Mouse (Mus musculus) cerebellum, postnatal 10 days (tissue): ENCODE measurements around the gene Atp8b2.

Experiments used
- DNase-seq, 2 experiments: peaks; one replicate each; pipeline ENCODE4 v3.0.0; 2021; ENCODE audit warnings: mixed read lengths in 2 of 2

Gene Atp8b2

DNA sequence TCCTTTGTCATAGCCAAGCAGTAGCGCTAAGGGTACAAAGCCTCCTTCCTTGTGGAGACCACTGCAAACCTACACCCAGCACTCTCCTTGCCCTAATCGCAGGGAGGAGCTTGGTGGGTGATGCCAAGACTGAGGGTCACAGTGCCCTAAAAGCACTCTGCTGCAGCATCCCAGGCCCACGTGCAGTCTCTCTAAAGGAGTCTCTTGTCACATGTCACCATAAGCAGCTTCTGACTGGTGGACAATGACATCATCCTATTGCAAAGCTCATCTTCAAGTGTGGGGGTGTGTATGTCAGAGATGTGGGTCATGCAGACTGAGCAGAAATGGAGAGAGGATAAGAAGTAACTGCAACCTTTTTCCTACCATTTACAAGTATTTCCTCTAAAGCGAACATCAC, 3.9 kb downstream of the Atp8b2 start:
- peak; percentile 56 to 60 for DNase-seq

DNA sequence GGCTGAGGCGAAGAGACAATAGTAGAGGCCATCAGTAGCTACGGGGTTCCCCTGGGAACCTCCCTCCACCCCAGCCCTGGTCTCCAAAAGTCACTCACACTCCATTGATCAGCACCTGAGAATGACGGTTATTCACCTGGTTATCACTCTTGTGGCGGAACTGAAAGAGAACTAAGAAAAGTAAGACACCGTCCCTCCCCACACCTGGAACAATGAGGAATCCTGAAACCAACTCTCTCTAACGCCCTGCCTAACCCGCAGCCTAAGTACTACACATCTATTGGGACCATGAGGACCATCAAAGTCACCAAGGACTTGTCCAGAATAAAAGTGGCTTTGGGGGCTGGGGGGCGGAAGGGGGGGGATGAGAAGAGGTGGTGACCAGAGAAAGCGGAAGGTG, 5.4 kb downstream of the Atp8b2 start:
- no peak for DNase-seq

DNA sequence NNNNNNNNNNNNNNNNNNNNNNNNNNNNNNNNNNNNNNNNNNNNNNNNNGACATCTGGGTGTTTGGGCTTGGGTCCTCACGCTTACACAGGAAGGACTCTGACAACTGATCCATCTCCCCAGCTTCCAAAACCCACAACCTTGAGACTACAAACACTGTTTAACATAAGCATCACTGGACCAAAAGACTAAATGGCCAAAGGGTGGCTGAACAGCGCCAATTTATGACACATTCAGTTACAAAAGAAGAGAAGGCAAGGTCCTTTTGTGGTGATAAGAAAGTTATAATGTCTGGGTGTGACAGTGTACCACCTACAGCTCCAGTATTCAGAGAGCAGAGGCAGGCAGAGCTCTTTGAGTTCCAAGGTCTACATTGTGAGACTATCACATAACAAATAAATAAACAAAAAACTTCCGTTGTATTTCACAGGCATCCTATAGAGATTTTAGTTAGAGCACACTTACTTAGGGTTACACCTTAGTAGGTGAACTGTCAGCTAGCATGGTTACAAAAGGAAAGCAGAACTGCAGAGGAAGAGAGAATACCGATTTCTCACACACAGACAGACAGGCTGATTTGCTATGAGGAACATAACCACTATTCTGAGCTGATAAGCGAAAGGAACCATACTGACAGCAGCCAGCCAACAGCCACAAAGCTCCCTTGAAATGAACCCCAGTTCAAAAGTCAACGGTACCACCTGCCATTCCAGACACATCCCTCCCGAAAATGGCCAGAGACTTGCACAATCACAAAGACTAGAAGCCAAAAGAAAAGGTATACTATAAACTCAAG, 6.9 kb downstream of the Atp8b2 start:
- DNase-seq, result no peak

DNA sequence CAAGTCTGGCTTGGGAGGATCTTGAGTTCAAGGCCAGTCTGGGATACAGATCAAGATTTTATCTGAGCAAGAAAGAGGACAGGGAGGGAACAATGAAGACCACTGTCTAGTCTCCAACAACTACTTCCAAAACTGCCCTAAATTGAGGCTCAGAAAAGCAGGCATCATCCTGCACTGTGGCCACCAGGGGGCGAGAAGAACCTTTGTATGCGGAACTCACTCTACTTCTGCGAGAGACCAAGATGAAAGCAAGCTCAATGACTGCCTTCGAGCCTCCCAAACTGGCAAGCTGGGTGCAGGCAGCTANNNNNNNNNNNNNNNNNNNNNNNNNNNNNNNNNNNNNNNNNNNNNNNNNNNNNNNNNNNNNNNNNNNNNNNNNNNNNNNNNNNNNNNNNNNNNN, 9.9 kb downstream of the Atp8b2 start:
- peak; percentile 84 to 89 for DNase-seq

DNA sequence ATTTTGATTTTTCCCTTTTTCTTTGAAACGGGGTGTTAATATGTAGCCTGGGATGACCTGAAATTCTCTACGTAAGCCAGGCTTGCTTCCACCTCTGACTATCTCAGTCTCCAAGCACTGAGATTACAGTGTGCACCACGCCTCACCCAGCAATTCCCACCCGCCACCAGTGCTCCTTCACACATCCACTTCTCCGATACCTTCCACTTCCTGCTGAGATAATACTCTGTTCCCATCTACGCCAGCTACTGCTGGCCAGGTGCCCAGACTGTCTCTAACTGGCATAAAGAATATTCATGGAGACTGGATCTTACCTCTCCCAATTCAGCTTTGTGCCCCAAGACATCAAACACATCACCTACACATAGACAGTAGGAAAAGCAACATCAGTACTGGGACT, 14.7 kb downstream of the Atp8b2 start:
- peak; percentile 69 to 74 for DNase-seq

DNA sequence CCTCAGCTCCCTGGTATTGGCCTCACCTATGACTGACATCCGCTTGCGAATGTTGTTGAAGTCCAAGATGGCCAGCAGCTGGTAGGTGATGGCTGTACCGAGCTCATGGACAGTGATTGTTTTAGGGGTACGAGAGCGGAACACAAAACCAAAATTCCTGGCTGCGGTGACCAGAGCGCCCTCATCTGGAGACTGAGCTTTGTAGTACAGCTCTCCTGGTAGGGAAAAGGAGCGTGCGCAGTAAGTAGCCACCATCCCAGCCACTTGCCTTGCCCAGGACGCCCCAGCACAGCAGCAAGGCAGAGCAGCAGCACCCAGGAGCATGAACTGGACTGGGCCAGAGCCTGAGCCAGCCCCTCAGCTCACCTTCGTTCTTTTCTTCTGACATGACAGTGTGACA, 15.3 kb downstream of the Atp8b2 start:
- DNase-seq, result no peak

DNA sequence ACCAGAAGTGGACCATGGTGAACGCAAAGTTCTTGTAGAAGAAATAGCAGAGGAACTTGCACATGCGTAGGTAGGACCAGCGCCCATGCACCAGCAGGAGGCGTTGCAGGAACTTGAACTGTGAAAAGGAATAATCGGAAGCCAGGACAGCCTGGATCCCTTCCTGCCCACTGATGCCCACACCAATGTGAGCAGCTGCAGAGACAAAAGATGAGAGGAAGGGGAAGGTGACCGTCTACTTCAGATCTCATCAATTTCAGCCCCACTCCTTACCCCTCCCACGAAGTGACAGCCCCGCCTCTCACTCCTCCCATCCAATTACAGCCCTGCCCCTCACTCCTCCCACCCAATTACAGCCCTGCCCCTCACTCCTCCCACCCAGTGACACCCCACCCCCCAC, 18.3 kb downstream of the Atp8b2 start:
- no peak for DNase-seq

DNA sequence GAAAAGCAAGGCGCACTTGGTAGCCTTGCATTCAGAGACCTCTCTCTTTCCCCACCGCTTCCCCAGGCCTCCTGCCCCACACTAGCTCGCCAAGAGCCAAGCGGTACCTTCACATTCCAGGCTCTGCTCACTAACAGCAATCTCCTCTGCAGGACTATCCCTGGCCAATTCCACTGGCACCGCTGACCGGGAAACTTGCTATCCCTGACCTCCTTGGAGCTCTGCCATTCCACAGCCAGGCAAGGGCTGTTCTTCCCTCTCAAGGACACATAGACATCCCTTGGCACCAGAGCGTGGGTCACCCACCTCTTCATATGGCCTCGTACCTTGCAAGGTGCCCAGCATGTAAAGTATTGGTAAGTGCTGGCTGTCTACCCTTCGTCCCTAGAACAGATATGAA, 20.4 kb downstream of the Atp8b2 start:
- no peak for DNase-seq

DNA sequence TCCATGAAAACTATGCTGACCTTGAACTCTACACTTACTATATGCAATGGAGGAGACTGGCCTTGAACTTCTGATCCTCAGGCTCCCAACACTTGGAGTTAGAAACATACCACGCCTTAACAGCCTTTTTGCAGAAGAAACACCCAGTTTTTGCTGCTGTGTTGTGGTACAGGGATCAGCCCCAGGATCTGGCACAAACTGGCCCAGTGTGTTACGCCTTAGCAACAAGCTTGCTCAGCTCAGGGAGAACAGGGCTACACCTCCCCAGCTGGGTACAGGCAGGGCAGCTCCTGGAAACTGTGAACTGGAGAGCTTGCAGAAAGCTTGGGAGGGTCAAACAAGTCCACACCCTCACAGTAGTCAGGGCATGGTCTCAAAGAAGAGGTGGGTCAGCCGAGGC, 26.8 kb downstream of the Atp8b2 start:
- no peak for DNase-seq

DNA sequence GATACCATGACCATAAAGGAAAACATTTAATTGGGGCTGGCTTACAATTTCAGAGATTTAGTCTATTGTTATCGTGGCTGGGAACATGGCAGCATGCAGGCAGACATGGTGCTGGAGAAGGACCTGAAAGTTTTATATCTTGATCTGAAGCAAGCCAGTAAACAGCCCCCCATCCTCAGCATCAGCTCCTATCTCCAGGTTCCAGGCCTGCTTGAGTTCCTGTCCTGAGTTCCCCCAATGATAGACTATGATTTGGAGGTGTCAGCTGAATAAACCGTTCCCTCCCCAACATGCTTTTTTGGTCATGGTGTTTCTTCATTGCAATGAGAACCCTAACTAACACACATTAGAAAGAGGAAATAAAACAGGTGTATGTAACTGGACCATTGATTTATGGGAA, 30.4 kb downstream of the Atp8b2 start:
- no peak for DNase-seq

DNA sequence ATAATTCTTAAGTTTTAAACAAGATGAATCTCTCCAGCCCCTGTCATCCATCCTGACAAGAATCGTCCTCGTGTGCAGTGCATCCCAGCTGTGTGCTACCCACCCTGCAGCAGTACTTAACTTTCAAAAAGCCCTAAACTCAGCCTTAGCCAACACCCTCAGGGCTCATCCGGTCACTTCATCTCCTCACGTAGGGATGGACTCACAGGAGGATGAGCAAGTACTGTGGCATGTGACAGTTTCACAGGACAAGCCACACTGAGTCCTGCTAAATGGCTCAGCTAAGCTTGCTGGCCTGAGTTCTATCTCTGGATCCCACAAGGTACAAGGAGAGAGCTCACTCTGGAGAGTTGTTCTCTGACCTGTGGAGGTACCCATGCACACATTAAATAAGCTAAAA, 34.4 kb downstream of the Atp8b2 start:
- no peak for DNase-seq

DNA sequence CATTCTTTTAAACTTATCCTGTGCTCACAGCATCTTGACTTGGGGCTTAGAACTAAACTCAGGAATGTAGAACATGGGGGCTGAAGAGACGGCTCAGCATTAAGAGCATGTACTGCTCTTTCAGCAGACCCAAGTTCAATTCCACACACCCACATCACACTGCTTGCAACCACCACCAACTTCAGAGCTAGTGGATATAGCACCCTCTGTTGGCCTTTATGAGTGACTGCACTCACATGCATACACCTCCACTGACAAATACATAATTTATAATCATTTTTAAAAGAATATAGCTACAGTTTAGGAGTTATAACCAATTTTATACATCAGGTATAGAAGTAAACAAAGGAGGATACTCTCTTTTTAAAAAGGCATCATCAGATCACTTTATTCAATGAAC, 36.9 kb downstream of the Atp8b2 start:
- DNase-seq, result no peak

DNA sequence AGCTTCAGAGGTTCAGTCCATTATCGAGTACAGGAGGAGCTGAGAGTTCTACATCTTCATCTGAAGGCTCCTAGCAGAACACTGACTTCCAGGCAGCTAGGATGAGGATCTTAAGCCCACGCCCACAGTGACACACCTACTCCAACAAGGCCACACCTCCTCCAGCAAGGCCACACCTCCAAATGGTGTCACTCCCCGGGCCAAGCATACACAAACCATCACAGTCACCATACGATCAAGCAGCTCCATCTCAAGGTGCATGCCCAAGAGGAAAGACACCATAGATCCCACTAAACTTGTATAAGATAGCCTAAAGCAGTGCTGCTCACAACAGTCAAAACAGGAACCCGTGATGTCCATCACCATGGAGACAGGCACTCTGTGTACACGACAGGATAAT, 42.6 kb downstream of the Atp8b2 start:
- DNase-seq, result no peak

DNA sequence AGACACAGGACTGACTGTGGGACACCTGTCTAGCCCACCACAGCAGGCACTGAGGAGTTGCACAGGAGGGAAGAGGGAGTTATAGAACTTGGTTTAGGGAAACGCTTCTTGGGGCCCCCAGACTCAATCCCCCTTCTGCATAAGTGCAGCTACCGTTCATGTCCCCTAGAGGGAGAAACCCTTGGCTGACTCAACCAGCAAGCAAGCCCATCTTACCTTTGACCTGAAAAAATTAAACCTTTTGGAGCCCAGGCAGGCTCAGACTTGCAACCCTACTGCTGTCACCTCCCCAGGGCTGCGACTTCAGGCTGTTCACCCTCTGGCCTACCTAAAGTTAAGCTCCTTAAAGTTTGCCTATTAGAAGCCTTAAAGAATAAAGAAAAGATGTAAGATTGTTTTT, 45.9 kb downstream of the Atp8b2 start:
- no peak for DNase-seq

DNA sequence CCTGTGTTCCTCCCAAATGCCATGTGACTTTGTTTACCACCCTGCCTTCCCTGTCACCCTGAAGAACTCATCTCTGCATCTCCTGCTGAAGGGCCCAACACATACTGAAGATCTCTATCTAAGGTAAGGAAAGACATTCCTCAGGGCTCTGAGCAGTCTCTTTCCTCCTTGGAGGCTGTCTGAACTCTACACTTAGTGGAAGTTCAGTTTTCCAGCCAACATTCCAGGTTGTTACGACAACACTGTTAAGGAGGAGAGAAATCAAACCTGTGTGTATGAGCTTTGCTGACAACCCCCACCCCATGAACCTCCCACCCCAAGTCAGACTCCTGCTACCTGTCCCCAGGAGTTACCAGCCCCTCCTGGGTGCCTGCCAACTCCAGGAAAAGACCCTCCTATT, 46.7 kb downstream of the Atp8b2 start:
- DNase-seq, result no peak

DNA sequence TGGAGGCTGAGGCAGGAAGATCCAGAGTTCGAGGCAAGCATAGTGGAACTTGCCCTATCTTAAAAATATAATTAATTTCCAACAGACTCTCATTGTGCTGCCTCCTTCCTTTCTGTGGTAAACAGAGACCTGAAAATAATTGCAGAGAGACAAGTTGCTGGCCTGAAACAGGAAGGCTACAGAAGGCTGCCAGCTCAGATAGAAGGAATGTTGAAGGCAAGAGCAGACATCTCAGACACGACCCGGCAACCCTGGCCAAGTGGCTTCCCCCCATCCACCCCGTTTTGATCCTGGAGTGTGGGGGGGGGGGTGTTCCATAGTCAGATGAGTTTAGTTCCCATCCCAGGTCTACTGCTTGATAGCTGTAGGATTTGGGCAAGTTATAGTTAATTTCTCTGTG, 48.6 kb downstream of the Atp8b2 start:
- DNase-seq, result no peak

DNA sequence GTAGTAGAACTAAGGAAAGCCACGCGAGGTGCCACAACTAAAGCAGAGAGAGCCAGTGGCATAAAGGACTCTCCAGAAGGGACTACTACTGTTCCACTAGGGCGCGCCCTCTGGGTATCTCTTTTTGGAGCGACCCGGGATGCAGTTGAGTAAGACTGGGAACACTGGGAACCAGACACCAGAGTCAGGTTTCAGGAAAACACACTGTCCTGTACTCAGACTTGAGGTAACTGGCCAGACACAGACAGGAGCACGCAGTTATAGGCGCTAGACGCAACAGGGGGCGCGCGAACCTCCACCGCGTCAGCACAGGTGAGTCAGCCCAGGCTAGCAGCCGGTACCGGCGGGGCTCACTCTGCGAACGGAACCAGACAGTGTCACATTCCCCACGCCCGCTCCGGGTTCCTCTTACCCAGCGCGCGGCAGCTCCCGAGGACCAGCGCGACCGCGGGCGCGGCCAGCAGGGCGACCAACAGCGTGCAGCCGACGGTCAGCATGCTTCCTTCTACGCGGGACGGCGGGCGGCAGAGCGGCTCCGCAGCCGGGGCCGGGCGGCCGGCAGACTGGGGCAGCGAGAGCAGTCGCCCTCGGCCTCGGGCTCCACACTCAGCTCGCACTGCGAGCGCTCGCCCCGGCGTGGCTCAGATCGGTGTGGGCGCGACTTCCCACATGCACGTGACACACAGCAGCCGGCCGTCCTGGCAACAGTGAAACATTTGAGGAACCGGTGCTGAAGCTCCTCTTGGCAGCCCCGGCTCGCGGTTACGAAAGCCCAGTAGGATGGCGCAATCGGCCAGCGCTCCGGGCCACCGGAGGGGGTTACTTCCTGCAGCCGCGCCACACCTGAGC, 50.5 kb downstream of the Atp8b2 start, which contains the start of gene Il6ra:
Gene Il6ra (minus strand): TSS at position 654 of the 849 bp plus-strand sequence.
- peak; percentile 80 to 81 for DNase-seq

DNA sequence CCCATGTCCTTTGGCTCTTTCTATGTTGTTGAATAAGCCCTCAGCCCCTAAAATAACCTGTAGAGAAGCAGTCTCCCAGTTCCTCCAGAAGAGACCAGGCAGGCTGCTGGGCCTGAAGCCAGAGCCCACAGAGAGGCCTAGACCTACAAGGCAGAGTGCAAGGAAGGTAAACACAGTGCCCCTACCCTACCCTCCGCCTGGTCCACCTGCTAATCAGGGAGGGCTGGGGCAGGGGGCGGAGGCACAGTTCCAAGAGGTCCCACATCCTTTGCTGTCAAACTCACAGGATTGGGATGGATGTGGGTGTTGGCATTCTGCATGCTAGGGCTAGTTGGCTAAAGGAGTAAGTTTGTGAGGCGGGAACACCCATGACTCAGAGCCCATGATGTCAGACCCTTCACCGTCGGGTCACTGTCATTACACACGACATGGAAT, 51.2 kb downstream of the Atp8b2 start:
- DNase-seq, result peak; percentile 19 to 33

DNA sequence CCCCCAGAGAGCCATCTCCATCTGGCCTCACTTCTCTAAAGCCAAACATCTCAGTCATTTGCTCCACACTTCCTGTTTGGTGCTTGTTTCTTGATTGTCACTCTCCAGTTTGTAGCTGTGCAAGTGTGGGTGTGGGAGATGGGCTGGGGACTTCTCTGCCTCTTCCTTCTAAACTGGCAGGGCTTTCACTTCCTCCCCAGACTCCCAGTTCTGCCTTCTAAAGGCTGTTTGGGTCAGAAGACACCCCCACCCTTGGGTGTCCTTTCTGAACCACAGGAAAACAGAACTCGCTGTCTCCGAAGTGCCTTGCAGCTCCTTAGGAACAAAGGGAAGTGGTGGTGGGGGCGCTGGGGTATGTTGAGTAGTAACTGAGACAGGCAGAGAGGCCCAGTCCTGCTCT, 52.1 kb downstream of the Atp8b2 start:
- DNase-seq, result no peak

DNA sequence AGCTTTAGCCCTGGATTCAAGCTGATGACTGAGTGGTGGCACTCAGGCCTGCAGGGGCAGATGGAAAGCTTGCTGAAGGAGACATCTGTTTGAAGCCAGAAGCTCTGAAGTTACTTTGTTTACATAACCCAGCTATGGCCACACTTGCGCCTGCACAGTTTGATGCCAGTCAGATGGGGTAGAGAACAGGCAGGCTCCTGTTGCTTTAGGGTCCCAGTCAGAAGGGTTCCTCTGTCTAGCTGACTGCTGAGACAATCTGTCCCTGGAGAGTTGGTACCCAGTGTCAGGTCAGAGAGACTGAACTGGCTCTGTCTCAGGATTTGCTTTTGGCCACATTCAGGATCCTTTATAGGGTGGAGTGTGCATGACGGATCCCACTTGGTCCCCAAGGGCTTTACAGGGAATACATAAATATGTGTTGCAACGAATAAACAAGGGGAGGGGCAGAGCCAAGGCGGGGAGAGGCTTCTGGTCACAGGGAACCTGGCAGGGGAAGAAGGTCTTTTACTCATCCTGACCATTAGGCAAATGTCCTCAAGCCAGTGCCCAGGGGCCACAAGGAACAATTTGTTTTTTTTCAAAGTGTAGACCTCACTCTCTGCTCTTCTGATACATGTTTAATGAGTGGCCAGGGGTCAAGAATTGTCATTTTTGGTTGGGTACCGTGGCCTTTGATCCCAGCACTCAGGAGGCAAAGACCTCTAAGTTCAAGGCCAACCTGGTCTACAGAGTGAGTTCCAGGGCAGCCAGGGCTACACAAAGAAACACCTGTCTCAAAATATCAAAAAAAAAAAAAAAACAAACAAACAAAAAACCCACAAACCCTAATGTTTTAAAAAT, 53.4 kb downstream of the Atp8b2 start:
- DNase-seq, result no peak

DNA sequence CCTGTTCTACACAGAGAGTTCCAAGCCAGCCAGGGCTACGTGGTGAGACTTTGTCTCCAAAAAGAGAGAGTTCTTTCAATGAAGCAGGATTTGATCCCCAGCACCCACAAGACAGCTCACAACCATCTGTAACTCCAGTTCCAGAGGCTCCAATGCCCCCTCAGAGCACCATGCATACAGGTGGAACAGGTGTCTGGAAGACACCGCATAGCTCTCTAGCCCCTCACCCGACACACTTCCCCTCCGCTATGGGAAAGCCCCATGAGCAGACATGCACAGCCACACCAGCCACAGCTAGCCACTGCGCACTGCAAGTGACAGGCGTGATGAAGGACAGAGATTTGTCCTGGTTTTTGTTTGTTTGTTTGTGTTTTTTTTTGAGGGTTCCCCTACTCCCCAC, 54.5 kb downstream of the Atp8b2 start:
- no peak for DNase-seq

DNA sequence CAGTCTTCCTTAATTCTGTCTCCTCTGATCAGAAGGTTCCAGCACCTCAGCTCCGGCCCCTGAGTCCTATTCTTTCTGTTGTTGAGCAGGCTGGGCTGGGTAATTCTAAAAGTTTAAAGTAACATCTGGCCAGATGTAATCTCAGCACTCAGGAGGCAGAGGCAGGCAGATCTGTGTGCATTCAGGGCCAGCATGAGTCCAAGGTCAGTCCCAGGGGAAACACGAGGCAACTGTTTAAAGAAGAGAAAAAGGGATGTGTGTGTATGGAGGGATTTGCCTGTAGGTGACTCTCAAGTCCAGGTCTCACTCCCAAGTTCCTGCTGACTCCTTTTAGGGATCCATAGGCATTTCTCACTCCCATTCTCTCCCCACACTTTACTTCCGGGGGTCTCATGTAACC, 55.5 kb downstream of the Atp8b2 start:
- DNase-seq, result no peak

DNA sequence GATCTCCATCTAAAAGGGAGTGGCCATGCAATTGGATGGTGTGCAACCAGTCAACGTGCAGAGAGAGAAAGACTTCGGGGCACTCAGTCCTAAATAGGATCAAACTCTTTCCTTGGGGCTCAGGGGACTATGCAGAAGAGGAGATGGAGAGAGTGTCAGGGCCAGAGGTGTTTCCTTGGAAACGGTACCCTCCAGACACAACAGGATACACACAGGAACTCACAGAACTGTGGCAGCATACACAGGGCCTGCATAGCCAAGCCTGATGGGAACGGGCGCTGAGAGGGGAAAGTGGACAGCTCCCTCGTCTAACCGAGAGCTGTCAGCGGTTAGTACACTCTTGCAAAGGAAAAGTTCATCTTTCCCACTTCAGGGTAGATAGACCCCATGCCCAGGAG, 63.8 kb downstream of the Atp8b2 start:
- no peak for DNase-seq
